Mouse (Mus musculus) embryonic facial prominence, embryonic 13.5 days (tissue): ENCODE data around the gene Tmem262. TPM values are rescaled to one million over a fixed set of nuclear protein-coding genes. Genes with fewer than 3 reads are reported as not detected.

Experiments
- ATAC-seq: fragments of 200-750 bp; cut with Nextera tagmentation; 2 replicates; pipeline ENCODE4 v1.8.0; 2017; ENCODE audit warnings: low read depth; ENCODE audit not compliant: insufficient number of reproducible peaks, insufficient read depth, low FRiP score, low TSS enrichment
- H3K27ac ChIP-seq: fragments of 300-500 bp; sonication (generic); 2 replicates; pipeline ENCODE4 v1.5.1; 2015; ENCODE audit warnings: moderate library complexity, mild to moderate bottlenecking, inconsistent platforms
- H3K27me3 ChIP-seq: fragments of 300-500 bp; sonication (generic); 2 replicates; pipeline ENCODE4 v1.6.1; 2015; ENCODE audit warnings: mild to moderate bottlenecking, inconsistent platforms
- H3K36me3 ChIP-seq: fragments of 300-500 bp; sonication (generic); 2 replicates; pipeline ENCODE4 v1.6.1; 2015; ENCODE audit warnings: mild to moderate bottlenecking, inconsistent platforms
- H3K4me1 ChIP-seq: fragments of 300-500 bp; sonication (generic); 2 replicates; pipeline ENCODE4 v1.6.1; 2015; ENCODE audit warnings: inconsistent platforms
- H3K4me2 ChIP-seq: fragments of 300-500 bp; sonication (generic); 2 replicates; pipeline ENCODE4 v1.6.1; 2015; ENCODE audit warnings: moderate library complexity, mild to moderate bottlenecking, inconsistent platforms
- H3K4me3 ChIP-seq: fragments of 300-500 bp; sonication (generic); 2 replicates; pipeline ENCODE4 v1.5.1; 2015; ENCODE audit warnings: mild to moderate bottlenecking, inconsistent platforms
- H3K9ac ChIP-seq: fragments of 300-500 bp; sonication (generic); 2 replicates; pipeline ENCODE4 v1.6.1; 2015; ENCODE audit warnings: mild to moderate bottlenecking, inconsistent platforms
- H3K9me3 ChIP-seq: fragments of 300-500 bp; sonication (generic); 2 replicates; pipeline ENCODE4 v1.6.1; 2016; ENCODE audit warnings: inconsistent platforms
- WGBS: fragments of 180-500 bp; shearing (Covaris S2); methylation state at CpG from one replicate; pipeline ENCODE4 v1.1.7; 2015; ENCODE audit warnings: mixed read lengths; 5-methylcytosine and 5-hydroxymethylcytosine counted together
- microRNA-seq: library from miRNA; unstranded; fragments of <30 nt; microRNA quantifications from one replicate; pipeline ENCODE4, GENCODE M21; 2016
- polyA plus RNA-seq: library from polyadenylated mRNA; unstranded; fragments of >200 nt; fragmentation: Nextera tagmentation; extraction: Ambion mirVana; gene quantifications from 2 replicates; pipeline ENCODE4 v1.2.1, GENCODE M21; 2015

The Tmem262 gene
- polyA plus RNA-seq, 1 experiment from 2014 or later = not detected

GRCm38 (mm10) chr19:6127760-6128341 lies 48.0 kb downstream of the Tmem262 start, which contains the start of gene Snx15:
Snx15 (minus strand) TSS chr19:6128304.
- Histone ChIP-seq H3K4me2 (peak within 1 kb of the TSS; percentile 61), H3K4me1 (peaks cover 16% of the 10 kb centered on the region), H3K9ac (peak within 1 kb of the TSS; percentile 74), H3K4me3 (peak within 1 kb of the TSS; percentile 59), H3K36me3 (peaks cover 4% of the 10 kb centered on the region; the same call in 1 of the 2 replicates), H3K9me3 (no peaks in the 10 kb centered on the region), H3K27ac (peak within 1 kb of the TSS; percentile 94), H3K27me3 (no peaks in the 10 kb centered on the region)
- under 1% methylated on average over 32 of the region's 32 CpGs for WGBS
- ATAC-seq = peak; percentile 90

Small RNA genes within 50 kb of the gene (microRNA-seq; reads per million reads assigned to microRNA genes)
- 0.92 reads per million for gene Mir6988

Other genes starting within 250 kb of the Tmem262 start
- gene Frmd8, start 204.8 kb upstream of the Tmem262 start, polyA plus RNA-seq = 30.6 and 34.0 TPM in 2 replicates
- 3.1 and 4.5 TPM in 2 replicates for gene Slc25a45, start 202.2 kb upstream of the Tmem262 start, polyA plus RNA-seq
- gene Tigd3, start 185.9 kb upstream of the Tmem262 start, polyA plus RNA-seq = 3.8 and 4.7 TPM in 2 replicates
- 164 and 179 TPM in 2 replicates for gene Dpf2, start 167.0 kb upstream of the Tmem262 start, polyA plus RNA-seq
- gene Cdc42ep2, start 155.2 kb upstream of the Tmem262 start, polyA plus RNA-seq = 4.7 TPM in 2 replicates
- gene Pola2, start 115.8 kb upstream of the Tmem262 start, polyA plus RNA-seq = 74.5 and 79.5 TPM in 2 replicates
- not detected in 2 replicates for gene Slc22a20, start 93.9 kb upstream of the Tmem262 start, polyA plus RNA-seq
- gene Capn1, start 64.1 kb upstream of the Tmem262 start, polyA plus RNA-seq = 8.1 and 10.3 TPM in 2 replicates
- gene Syvn1, start 33.5 kb upstream of the Tmem262 start, polyA plus RNA-seq = 28.3 and 28.4 TPM in 2 replicates
- 79.5 and 80.4 TPM in 2 replicates for gene Mrpl49, start 22.2 kb upstream of the Tmem262 start, polyA plus RNA-seq
- 714 and 858 TPM in 2 replicates for gene Fau, start 22.2 kb upstream of the Tmem262 start, polyA plus RNA-seq
- 33.2 TPM in 2 replicates for gene Znhit2, start 18.8 kb upstream of the Tmem262 start, polyA plus RNA-seq
- 21.7 and 22.0 TPM in 2 replicates for gene Tm7sf2, start 11.7 kb upstream of the Tmem262 start, polyA plus RNA-seq
- gene Vps51, start 2.8 kb upstream of the Tmem262 start, polyA plus RNA-seq = 66.6 and 74.4 TPM in 2 replicates
- 1.6 and 2.1 TPM in 2 replicates for gene Gm28374, start 2.2 kb downstream of the Tmem262 start, polyA plus RNA-seq
- gene Zfpl1, start 4.9 kb downstream of the Tmem262 start, polyA plus RNA-seq = 79.1 and 81.3 TPM in 2 replicates
- gene Cdca5, start 5.0 kb downstream of the Tmem262 start, polyA plus RNA-seq = 37.0 and 39.6 TPM in 2 replicates
- gene AC131692.1, start 14.4 kb downstream of the Tmem262 start, polyA plus RNA-seq = 0.34 and 0.54 TPM in 2 replicates
- 0.55 and 5.5 TPM in 2 replicates for gene Naaladl1, start 25.7 kb downstream of the Tmem262 start, polyA plus RNA-seq
- gene Sac3d1, start 38.6 kb downstream of the Tmem262 start, polyA plus RNA-seq = 45.9 and 49.6 TPM in 2 replicates
- gene Snx15, start 48.3 kb downstream of the Tmem262 start, polyA plus RNA-seq = 38.0 and 38.3 TPM in 2 replicates
- gene Batf2, start 61.0 kb downstream of the Tmem262 start, polyA plus RNA-seq = 0.23 TPM in 1 of 2 replicates, not detected in the other
- 106 and 110 TPM in 2 replicates for gene Arl2, start 61.5 kb downstream of the Tmem262 start, polyA plus RNA-seq
- gene Majin, start 104.4 kb downstream of the Tmem262 start, polyA plus RNA-seq = not detected in 2 replicates
- gene Gpha2, start 146.3 kb downstream of the Tmem262 start, polyA plus RNA-seq = 3.3 and 3.8 TPM in 2 replicates
- gene Ppp2r5b, start 155.8 kb downstream of the Tmem262 start, polyA plus RNA-seq = 26.6 and 27.9 TPM in 2 replicates
- 10.3 and 10.5 TPM in 2 replicates for gene Atg2a, start 161.6 kb downstream of the Tmem262 start, polyA plus RNA-seq
- gene Ehd1, start 196.7 kb downstream of the Tmem262 start, polyA plus RNA-seq = 64.7 and 68.9 TPM in 2 replicates
- gene Cdc42bpg, start 226.4 kb downstream of the Tmem262 start, polyA plus RNA-seq = 0.91 and 0.92 TPM in 2 replicates